ENCODE assay signal across 7 mouse cellular contexts in the genomic region with DNA sequence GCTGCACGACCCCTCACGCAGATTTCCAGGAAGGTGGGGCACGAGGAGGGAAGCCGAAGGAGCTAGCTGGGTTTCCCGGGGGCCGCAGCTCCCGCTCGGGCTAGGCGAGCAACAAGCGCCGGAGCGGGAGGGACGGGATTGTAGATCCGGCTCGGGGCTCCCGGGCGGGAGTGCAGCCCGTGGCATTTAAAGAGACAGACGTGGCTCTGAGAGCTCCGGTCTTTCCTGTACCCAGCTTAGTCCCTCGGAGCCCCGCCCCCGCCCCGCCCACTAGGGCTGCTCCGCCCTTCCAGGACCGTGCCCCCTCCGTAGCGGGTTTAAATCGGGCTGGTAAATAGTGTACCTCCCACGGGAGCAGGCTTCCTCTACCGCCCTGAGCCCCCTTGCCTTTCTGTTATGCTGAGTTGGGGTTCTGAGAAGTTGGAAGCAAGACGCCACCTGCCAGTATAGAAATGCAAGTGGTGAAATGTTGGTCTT. TPM values are rescaled to one million over a fixed set of nuclear protein-coding genes. Genes with fewer than 3 reads are reported as not detected.
DNase-seq lines count a peak whose midpoint lies in the region; ATAC-seq lines count a peak whose summit lies in the region.

No protein-coding gene starts in this region.

- H3K4me2 ChIP-seq in embryonic facial prominence, embryonic 13.5 days = peak overlapping the region; percentile 99
- H3K4me2 ChIP-seq in limb, embryonic 13.5 days (replicated peaks) = peak overlapping the region; percentile 100
- peak overlapping the region; percentile 100 for H3K4me2 ChIP-seq in midbrain, embryonic 15.5 days

- H3K4me3 ChIP-seq in embryonic facial prominence, embryonic 13.5 days = peak overlapping the region; percentile 71
- peak overlapping the region; percentile 70 for H3K4me3 ChIP-seq in limb, embryonic 13.5 days
- H3K4me3 ChIP-seq in midbrain, embryonic 15.5 days = peak overlapping the region; percentile 85

- peak; percentile 76 to 84 for DNase-seq in adrenal gland, postnatal 4 days (ENCODE audit: low spot score in 2 of 2)
- peak; percentile 91 for DNase-seq in heart, adult 8-10 months (ENCODE audit: low spot score)
- peak; percentile 96 for DNase-seq in kidney, adult 9 months
- DNase-seq in spleen, adult 18-20 months = peak; percentile 88 to 92

- H3K36me3 ChIP-seq in embryonic facial prominence, embryonic 13.5 days = no peaks in the 10 kb centered on the region
- no peaks in the 10 kb centered on the region for H3K36me3 ChIP-seq in limb, embryonic 13.5 days
- no peaks in the 10 kb centered on the region for H3K36me3 ChIP-seq in midbrain, embryonic 15.5 days (replicated peaks)

- H3K4me1 ChIP-seq in embryonic facial prominence, embryonic 13.5 days = peaks cover 14% of the 10 kb centered on the region; the same call in 1 of the 2 replicates
- peaks cover 13% of the 10 kb centered on the region for H3K4me1 ChIP-seq in limb, embryonic 13.5 days
- H3K4me1 ChIP-seq in midbrain, embryonic 15.5 days = peaks cover 26% of the 10 kb centered on the region

- peak; percentile 91 for ATAC-seq in embryonic facial prominence, embryonic 13.5 days (ENCODE audit: insufficient number of reproducible peaks, insufficient read depth, low FRiP score, low TSS enrichment, low read depth)
- ATAC-seq in limb, embryonic 13.5 days (ENCODE audit: low FRiP score, low read depth) = peak; percentile 88
- peak; percentile 91 for ATAC-seq in midbrain, embryonic 15.5 days (replicated peaks)

- WGBS in embryonic facial prominence, embryonic 13.5 days = 0% methylated on average over 32 of the region's 32 CpGs
- WGBS in limb, embryonic 13.5 days = under 1% methylated on average over 32 of the region's 32 CpGs
- under 1% methylated on average over 32 of the region's 32 CpGs for WGBS in midbrain, embryonic 15.5 days

- H3K9ac ChIP-seq in embryonic facial prominence, embryonic 13.5 days = peak overlapping the region; percentile 82
- H3K9ac ChIP-seq in limb, embryonic 13.5 days = peak overlapping the region; percentile 79
- H3K9ac ChIP-seq in midbrain, embryonic 15.5 days = peak overlapping the region; percentile 80

- H3K27ac ChIP-seq in embryonic facial prominence, embryonic 13.5 days = peak overlapping the region; percentile 86
- peak overlapping the region; percentile 70 for H3K27ac ChIP-seq in limb, embryonic 13.5 days
- H3K27ac ChIP-seq in midbrain, embryonic 15.5 days = peak overlapping the region; percentile 78

- no peaks in the 10 kb centered on the region for H3K9me3 ChIP-seq in embryonic facial prominence, embryonic 13.5 days
- H3K9me3 ChIP-seq in limb, embryonic 13.5 days = no peaks in the 10 kb centered on the region
- H3K9me3 ChIP-seq in midbrain, embryonic 15.5 days = no peaks in the 10 kb centered on the region

- no peaks in the 10 kb centered on the region; the same call in 1 of the 2 replicates for H3K27me3 ChIP-seq in embryonic facial prominence, embryonic 13.5 days
- H3K27me3 ChIP-seq in limb, embryonic 13.5 days = 0 out of 2 replicates have a peak, but pooled peaks cover 5% of the 10 kb centered on the region
- H3K27me3 ChIP-seq in midbrain, embryonic 15.5 days (replicated peaks) = peaks cover 3% of the 10 kb centered on the region; the same call in 1 of the 2 replicates

RNA-seq across cellular contexts. Expression of a gene that starts 28.8 kb away (rescaled TPM):
- total RNA-seq in adrenal gland, postnatal 4 days (2021) = 10 to 100 TPM; 22.6 to 24.1 TPM
- polyA plus RNA-seq in embryonic facial prominence, embryonic 13.5 days (2015; fragmentation: Nextera tagmentation; extraction: Ambion mirVana) = 9.6 and 11.9 TPM in 2 replicates
- total RNA-seq in heart, adult 8-10 months (2022) = 1 to 10 TPM; 5.9 to 8.4 (median 7.2) TPM
- polyA plus RNA-seq in limb, embryonic 13.5 days (2015; fragmentation: Nextera tagmentation; extraction: Ambion mirVana) = 6.3 and 6.9 TPM in 2 replicates
- 7.5 and 9.5 TPM in 2 replicates for polyA plus RNA-seq in midbrain, embryonic 15.5 days (2015; fragmentation: Nextera tagmentation; extraction: Ambion mirVana)

Comparison
In these comparisons a context has a peak if more than half of its experiments do, and no peak if none do; other contexts are left out.
1. Peak in every context shown above with its lines: DNase-seq, ATAC-seq, H3K4me3 ChIP-seq and H3K27ac ChIP-seq.